Mouse (Mus musculus): ENCODE data around the gene Tmod2.
"Not testable (repeated sequence)": the region's sequence is repeated elsewhere in the genome, so short reads cannot be mapped to it uniquely, and the experiment has no call there.

Gene Tmod2

DNA sequence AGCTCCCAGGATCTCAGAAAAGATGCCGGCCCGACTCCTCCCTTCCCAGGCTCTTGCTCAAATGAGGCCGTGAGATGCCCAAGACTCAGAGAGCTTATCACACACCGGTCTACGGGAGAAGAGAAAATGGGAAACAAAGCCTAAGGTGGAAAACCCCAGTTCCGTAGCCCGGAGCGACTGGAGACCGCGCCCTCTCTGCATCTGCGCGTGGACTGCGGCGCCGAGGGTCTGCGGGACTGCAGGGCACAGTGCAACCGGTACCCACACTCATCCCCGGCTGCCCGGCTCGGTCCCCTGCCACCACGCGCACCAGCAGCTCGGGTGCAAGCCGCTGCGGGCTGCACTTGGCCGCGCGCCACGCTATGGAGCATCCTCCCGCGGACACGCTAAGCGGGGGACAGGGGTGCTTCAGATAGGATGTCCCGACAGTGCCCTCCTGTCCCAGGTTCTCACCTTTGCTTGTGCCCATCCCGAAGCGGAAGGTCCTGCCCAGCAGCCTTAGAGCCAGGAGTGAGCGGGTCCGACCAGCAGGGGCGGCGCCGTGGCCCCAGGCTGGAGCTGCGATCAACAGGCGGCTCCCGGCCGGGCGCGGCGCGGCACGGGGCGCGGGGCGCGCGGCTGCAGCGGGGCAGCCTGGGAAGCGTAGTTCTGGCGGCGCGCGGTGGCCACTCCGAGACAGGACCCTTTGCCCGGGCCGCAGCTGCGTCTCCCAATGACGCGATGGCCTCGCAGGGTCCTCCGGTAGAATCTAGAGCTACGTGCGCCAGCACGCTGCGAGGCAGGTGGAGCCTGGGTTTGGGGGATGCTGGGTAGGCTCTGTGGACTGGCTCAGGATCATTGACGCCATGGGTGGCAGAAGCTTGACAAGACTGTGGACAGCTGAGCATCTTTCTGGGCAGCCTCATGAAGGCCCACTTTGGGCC is at the start of gene Tmod2:
Gene Tmod2 (minus strand): TSS at position 755 of the 923 bp plus-strand sequence.
- no peak for DNase-seq (ENCODE audit: low read depth, low spot score)

DNA sequence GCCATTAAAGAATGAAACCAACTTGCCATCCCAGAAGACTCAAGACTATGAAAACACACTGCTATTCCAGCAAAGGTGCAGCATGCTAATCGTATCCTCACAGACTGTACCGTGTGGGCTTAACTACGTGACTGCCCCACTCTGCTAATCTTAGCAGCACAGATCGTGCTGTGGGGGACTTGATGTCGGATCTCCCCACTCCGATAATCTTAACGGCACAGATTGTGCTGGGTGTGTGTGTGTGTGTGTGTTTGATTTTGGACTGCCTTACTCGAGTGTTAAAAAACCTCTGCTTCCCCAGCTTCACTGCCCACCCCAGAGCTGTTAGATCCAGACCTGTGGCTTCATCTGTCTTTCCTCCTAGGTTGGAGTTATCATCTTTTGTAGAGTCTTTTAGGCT is 49.8 kb upstream of the Tmod2 start:
- DNase-seq (ENCODE audit: low read depth, low spot score) = no peak

DNA sequence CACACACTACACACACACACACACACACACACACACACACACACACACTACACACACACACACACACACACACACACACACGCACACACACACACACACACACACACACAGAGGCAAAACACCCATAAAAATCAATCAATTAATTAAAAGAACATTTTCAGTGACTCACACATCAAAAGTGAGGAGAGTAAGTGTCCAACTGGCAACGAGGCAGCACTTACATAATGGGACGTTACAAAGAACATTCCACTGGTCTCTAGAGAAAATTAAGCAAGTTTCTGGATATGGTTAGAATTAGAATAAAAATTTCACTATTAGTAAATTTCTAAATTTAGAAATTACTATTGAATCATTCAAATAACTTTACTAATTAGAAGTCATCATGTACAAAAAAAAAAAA is 45.3 kb upstream of the Tmod2 start:
- DNase-seq (ENCODE audit: low read depth, low spot score) = not testable (repeated sequence)

DNA sequence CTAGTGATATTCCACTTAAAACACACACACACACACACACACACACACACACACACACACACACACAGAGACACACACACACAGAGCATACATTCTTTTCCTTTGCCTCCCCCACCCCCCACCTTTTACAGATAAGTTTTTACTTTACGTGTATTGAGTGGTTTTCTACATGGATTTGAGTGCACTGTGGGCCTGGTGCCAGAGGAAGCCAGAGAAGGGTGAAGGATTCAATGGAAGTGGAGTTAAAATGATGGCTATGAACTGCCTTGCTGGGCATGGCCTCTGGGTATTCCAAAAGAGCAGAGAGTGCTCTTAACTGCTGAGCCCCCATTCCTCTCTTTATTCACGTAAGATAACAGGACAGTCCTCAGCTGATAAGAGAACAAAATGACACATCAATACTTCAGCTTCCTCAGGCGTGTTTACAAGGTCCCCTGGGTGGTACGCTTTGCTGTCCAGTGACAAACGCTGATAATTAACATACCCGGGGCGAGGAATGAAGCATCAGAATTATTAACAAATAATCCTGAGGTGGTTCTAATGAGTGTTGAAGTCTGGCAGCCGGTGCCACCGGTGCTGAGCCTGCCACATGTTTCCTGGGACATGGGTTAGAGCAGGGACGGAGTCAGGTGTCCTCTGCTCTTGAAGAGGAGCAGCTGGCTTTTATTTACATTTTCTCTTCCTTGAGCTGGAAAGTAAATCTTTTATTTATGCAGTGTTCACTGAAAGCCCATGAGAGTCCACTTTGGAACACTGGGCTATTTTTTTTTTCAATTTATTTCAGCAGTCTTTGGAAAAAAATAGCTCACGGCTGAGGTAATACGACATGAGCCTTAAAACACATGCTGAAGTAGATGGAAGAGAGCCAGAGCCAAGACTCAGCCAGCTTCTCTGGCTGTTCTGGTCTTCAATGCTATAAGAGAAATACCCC is 43.1 kb upstream of the Tmod2 start:
- no peak for DNase-seq (ENCODE audit: low read depth, low spot score)

DNA sequence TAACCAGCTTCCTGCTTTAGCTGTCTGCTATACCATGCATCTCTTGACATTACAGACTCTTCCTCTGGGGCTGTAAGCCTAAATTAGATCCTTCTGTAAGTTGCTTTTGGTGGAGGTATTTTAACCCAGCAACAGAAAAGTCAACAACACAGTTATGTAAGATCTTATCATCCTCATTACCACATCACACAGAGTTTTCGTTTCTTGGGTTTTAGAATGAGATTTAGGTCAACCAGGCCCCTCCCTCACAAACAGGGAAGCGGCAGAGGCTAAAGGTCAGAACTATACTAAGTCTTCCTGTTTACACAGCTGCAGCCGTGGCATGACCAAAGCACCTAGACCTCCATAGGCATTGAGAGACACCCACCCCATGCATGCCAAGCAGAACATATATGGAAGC is 34.3 kb upstream of the Tmod2 start:
- DNase-seq (ENCODE audit: low read depth, low spot score) = no peak

DNA sequence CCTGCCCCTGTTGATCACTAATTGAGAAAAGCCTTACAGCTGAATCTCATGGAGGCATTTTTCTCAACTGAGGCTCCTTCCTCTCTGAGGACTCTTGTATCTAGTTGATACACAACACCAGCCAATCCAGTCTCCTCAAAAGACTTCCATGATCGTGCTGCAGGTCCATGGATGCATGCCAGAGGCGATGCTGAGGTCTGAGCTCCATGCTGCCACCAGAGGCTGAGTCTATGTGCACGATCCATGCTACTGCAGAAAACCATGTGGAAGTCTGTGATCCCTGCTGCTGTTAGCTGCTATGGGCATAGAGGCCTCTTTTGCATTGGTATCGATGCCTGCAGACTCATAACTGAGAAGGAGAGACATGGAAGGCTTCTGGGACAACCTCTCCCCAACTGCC is 23.1 kb upstream of the Tmod2 start:
- DNase-seq (ENCODE audit: low read depth, low spot score) = no peak

DNA sequence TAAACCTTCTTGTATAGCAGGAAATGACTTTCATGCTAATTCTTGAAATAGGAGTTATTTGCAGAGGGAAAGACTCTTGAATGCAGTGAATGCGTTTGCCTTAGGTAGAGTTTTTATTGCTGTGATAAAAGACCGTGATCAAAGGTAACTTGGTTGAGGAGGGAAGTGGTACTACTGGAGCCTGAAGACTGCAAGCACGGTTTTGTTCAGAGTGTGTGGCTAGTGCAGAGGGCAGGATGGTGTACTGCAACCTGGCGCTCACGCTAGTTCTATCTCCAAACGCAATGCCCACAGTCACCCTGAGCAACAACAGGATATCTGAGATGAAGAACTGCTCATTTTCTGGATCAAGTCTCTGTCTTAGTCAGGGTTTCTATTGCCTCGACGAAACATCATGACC is 22.5 kb upstream of the Tmod2 start:
- no peak for DNase-seq (ENCODE audit: low read depth, low spot score)

DNA sequence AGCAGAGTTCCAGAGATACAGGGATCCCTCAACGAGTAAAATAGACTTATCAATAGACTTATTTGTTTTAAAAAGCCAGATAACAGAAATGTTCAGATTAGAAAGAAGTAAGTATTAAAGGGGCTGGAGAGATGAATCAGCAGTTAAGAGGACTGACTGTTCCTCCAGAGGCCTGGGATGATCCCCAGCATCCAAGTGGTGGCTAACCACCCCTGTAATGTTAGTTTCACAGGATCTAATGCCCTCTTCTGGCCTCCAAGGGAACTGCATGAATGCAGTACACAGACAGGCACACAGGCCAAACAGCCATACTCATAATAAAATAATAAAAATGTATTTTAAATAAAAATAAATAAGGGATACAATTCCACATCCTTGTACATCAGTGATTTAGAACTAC is 21.8 kb upstream of the Tmod2 start:
- no peak for DNase-seq (ENCODE audit: low read depth, low spot score)

DNA sequence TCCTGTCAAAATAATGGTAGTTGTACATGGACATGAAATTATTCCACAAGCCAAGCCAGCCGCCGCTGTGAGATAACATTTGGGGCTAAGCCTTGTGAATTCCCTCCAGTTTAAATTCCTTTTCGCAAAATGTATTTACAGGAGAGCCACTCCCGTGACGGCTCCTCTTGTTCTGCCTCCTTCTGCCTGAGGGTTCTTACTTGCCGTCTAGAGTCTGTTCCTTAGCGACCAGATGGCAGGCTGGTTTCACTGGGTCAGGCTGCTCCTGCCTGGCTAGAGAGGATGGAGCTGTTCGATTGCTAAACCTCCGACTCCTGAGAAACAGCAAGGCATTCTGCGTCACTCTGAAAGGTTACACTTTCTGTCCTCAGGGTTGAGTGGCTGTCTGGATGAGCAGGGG is 21.0 kb upstream of the Tmod2 start:
- DNase-seq (ENCODE audit: low read depth, low spot score) = no peak

DNA sequence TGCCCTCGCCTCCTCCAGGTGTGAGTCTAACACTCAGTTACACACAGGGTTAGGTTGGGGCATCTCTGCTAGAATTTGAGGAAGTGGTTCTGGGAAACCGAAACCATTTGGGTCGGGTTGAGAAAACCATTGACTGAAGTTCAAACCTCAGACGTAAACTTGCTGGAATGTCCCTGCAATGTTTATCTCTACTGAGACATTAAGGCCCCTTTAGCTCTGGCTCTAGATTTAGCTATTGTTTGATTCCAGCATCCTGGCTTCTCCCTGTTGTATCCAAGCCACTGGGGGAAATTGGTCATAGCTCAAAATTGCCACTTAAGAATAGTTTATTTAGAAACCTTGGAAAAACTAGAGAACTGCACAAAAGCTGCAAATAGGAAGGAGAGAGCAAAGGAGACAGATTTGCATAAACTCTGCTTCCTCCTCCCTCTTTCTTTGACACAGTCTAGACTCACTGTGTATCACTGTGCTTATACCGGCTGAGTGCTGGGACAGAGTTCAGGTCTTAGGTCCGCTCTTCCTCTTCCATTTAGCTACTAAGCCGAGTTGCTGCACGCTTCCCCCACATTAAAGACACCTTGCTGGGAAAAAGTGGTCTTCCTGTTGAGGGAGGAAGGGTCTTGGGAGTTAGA is 19.8 kb upstream of the Tmod2 start:
- DNase-seq (ENCODE audit: low read depth, low spot score) = no peak

DNA sequence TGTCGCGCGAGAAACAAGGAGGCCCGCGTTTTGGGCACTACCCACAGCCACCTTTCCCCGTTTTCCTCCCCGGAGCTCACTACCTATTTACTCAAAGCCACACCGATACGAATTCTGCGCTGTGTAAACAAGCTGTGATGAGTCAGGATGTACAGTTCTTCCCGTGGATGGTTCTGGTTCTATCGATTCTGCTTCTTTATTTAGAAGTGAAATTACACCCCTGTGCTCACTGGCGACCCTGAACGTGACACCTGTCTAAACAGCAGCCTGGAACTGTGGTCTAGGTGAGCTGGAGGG is 15.1 kb upstream of the Tmod2 start:
- peak; percentile 29 for DNase-seq (ENCODE audit: low read depth, low spot score)

DNA sequence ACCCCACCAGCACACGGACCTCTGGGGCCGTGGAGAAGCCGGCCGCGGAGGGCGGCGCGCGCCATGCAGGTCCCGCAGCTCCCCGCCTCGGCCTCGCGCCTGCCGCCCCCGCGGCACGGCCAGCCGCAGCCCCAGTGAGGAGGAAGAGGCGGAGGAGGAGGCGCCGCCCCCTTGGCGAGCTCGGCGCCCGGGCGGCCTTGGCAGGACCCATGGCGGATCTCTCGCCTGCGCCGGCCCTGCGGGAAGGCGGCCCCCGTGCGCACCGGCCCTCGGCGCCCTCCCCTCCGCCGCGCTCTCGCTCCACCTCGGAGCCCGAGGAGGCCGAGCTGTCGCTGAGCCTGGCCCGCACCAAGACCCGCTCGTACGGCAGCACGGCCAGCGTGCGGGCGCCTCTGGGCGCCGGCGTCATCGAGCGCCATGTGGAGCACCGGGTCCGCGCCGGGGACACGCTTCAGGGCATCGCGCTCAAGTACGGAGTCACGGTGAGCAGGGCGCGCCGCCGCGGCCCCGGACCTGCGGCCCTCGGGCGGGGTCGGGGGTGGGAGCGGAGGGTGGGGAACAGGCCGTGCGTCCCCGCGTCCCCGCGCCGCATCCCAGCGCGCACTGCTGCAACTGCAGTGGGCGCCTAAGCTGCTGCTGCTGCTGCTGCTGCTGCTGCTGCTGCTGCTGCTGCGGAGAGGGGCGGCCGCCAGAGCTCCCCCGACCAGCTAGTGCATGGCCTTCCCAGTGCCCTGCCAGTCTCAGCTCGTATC is 14.6 kb upstream of the Tmod2 start, which contains the start of gene Lysmd2:
Gene Lysmd2 (plus strand): TSS at position 186 of the 752 bp plus-strand sequence.
- DNase-seq (ENCODE audit: low read depth, low spot score) = peak; percentile 26

DNA sequence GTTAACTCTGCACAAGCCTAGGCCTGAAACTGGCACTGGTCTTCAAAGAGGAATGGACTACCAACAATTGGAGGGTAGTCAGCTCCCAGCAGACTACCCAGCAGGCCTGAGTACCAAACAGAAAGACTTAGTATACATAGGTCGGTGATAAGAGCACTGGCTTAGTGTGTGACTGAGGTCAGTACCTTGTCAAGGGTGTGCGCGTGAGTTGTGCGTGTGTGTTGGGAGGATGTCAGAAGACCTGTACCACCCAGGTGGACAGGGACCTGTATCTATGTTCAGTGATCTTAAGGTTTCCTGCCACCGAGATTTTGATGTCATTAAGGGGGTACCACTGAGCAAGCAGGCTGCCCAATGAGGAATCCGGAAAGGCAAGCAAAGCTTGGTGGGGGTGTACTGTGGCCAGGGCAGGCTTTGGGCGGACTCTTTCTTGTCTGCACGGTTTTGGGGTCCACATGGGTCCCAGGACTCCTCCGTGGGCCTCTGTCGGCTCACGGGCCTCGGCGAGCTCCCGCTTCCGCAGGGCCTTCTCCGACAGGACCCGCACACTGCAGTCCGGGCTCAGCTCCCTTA is 13.9 kb upstream of the Tmod2 start:
- DNase-seq (ENCODE audit: low read depth, low spot score) = no peak

DNA sequence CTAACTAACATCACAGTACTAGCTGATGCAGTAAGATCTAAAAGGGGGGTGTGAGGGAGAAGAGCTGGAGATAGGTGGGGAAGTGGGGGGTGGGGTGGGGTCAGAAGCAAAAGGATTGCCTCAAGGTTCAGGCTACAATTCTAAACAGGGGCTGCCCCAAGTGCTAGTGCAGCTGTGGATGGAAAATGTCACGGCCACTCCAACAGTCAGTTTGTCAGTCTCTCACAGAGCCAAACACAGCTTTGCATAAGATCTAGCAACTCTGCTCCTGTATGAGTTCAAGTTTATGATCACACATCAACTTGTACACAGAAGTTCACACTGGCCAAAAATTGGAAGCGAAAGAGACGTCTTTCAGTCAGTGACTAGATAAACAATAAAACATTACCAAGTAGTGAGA is 10.3 kb upstream of the Tmod2 start:
- DNase-seq (ENCODE audit: low read depth, low spot score) = no peak

DNA sequence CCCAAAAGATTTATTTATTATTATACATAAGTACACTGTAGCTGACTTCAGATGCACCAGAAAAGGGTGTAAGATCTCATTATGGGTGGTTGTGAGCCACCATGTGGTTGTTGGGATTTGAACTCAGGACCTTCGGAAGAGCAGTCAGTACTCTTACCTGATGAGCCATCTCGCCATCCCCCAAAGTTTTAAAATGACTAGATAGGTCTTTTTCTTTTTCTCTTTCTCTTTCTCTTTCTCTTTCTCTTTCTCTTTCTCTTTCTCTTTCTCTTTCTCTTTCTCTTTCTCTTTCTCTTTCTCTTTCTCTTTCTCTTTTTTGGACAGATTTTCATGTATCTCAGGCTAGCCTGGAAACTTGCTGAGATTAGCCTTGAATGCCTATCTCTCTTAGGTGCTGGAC is 8.6 kb upstream of the Tmod2 start:
- not testable (repeated sequence) for DNase-seq (ENCODE audit: low read depth, low spot score)

DNA sequence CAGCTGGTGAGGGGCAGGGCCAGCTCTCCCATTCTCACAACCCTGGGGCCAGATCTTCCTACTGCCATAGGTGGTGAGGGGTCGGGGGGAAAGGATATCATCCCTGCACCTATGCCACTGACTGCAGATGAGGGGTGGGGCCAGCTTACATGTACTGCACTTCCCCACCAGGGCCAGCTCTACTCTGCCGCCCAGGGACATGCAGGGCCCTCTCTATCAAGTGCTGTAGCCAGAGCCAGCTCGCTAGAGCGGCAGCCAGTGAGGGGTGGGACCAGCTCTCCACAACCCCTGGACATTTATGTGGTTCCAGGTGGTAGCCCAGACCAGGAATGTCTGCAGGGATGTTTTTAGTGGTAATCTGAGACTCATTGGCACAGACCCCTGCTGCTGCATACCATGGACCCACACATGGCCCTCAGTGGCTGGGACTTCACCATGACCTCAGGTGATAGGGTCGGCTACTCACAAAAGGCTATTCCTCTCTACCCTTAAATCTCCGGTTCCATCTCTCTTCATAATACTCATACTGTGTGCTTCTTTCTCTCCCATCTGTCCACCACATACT is 7.8 kb upstream of the Tmod2 start:
- no peak for DNase-seq (ENCODE audit: low read depth, low spot score)

DNA sequence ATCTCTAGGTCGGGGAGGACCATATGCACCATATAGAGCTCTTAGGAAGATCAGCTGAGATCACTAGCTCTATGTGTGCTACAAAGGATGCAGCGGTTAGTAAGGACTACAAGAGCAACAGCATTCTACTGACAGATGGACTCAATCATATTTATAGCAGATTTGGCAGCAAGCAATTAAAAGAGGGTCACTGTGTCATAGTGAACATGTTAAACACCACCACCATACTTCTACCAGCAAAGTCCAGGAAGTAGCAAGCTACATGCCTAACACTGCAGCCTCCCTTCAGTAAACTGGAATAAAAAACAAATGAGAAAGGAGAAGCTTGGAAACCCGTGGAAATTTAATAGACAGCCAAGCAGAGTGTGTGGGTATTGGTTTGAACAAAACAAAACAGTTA is 5.4 kb upstream of the Tmod2 start:
- no peak for DNase-seq (ENCODE audit: low read depth, low spot score)

DNA sequence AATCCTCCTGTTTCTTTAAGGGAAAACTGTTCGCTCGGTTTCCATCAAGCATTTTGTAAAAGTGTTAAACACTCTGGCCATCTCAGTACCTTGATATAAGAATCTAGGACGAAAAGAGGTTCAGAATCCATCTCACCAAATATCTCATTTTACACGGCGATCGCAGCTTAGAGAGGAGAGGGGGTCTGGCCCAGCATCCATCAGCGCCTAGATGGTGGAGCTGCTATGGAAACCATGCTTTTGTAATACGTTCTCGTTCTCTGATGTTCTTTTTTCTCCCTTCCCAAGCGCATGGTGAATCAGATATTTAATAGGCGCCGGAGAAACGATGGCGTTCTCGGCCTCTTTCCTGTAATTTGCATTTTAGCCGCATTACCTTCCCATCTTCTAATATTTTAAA is 1.2 kb downstream of the Tmod2 start:
- DNase-seq (ENCODE audit: low read depth, low spot score) = no peak

DNA sequence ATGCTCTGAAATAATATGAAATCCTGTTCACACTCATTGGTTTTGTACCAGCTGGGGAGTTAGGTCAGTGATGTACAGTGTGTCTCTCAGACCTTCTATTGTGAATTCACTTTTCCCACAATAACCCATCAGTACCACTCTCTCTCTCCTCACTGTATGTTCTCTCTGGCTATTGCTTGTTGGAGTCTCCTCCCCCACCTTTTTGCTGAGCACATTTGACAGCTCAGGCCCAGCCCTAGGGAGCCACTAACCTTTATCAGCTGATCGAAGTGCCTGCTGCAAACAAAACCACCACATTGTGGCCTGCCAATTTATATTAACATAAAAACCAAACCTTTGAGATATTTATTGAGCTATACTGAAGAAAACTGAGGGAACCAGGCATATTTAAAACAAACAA is 1.6 kb downstream of the Tmod2 start:
- DNase-seq (ENCODE audit: low read depth, low spot score) = no peak

DNA sequence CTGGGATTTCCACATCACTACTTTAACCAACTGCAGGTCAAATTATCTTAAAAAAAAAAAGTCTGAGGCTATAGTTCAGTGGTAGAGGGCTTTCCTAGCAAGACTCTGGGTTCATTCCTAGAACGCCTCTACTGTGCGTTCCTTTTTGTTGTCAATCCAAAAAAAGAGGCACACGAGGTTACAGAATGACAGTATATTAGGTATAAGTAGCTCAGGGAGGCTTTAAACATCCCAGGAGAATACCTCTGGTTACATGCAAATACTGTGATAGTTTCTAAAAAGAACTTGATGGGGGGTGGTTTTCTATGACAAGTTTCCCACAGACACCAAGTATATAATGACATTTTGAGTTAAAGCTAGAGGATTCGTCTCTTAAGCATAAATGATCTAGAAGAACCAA is 3.6 kb downstream of the Tmod2 start:
- no peak for DNase-seq (ENCODE audit: low read depth, low spot score)

DNA sequence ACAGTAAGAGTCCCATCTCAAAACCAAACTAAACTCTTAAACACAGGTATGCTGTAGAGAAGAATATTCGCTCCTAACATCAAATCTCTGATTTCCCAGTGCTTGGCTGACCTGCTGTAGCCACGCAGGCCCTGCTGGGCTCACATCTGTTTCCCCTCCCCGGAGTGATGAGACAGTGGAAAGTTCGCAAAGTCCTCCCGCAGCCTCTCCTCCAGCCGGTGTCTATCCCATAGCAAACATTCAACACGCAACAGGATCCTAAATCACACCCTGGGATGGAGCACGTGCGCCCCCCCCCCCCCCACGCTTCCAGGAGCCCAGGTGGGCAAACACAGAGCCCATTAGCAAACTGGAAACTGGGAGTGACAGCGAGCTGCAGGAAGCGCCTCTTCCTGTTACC is 9.6 kb downstream of the Tmod2 start:
- DNase-seq (ENCODE audit: low read depth, low spot score) = no peak

All from 3T3-L1 (cell line).